Mouse (Mus musculus) monocyte, adult 5-6 weeks (primary cell): ENCODE measurements around the gene Akap10. TPM values are rescaled to one million over a fixed set of nuclear protein-coding genes. Genes with fewer than 3 reads are reported as not detected.

Experiments
- ATAC-seq: fragments of 153-309, 156-312 bp; replicated peaks from 2 replicates; pipeline ENCODE4 v1.8.0; 2017; ENCODE audit warnings: mild to moderate bottlenecking; ENCODE audit not compliant: low TSS enrichment, insufficient number of reproducible peaks, severe bottlenecking, poor library complexity, low FRiP score
- total RNA-seq: library from RNA; stranded (forward); fragments of 200-1000, 200-491, 200-594 nt; gene quantifications from 3 replicates; pipeline ENCODE4 v1.2.3, GENCODE M21; 2017

Gene Akap10
- total RNA-seq, 1 experiment from 2014 or later: 59.7 TPM

DNA sequence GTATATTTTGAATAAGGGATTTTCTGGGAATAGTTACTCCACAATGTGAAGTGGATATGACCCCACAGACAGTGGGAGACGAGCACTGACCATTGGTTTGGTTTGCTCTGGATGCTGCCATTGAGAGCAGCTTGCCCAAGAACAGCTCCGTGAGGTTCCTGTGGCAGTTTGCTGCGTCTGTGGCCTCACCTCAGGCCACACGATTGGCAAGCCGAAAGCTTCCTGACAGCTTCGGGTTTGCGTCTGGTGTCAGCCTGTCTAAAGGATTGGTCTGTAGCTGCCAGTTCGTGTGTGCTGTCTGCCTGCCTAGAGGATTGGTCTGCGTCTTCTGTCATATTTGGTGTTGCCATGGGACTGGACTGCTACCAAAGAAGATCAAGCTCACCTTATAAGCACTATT is 14.4 kb upstream of the Akap10 start:
- ATAC-seq: no peak

DNA sequence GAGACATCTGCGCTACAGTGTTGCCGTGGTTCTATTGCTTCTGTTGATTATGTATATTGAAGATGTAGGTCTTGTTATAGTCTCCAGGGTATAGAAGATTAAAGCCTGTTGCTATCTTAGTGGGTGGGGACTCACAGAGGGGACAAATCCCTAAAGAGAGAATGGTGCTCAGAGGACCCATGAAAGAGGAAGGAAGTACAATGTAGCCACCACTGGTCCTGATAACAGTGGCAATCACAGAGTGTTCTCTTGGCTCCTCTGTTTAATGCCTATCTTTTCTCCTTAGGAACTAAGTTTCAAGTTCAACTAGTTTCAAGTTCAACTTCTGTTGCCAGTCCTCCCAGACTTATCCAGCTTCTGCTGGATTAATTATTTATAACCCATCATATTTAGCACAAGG is 12.9 kb upstream of the Akap10 start:
- ATAC-seq: no peak

DNA sequence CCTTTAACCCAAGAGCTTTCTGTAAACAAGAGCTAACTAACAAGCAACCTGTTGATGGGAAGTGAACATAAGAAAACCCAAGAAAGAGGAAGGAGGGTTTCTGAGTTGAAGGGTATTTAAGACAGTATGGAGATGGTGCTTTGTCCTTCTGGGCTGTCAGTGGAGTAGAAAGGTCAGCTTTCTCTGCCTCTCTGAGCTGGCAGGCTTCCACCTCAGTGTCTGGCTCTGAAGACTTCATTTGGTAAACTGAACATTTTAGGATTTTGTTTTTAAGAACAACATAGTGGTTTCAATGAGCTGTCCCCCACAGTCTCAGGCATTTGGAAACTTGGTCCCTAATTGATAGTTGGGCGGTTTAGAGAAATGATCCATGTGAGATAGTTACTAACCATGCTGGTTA is 7.7 kb upstream of the Akap10 start:
- ATAC-seq: no peak

DNA sequence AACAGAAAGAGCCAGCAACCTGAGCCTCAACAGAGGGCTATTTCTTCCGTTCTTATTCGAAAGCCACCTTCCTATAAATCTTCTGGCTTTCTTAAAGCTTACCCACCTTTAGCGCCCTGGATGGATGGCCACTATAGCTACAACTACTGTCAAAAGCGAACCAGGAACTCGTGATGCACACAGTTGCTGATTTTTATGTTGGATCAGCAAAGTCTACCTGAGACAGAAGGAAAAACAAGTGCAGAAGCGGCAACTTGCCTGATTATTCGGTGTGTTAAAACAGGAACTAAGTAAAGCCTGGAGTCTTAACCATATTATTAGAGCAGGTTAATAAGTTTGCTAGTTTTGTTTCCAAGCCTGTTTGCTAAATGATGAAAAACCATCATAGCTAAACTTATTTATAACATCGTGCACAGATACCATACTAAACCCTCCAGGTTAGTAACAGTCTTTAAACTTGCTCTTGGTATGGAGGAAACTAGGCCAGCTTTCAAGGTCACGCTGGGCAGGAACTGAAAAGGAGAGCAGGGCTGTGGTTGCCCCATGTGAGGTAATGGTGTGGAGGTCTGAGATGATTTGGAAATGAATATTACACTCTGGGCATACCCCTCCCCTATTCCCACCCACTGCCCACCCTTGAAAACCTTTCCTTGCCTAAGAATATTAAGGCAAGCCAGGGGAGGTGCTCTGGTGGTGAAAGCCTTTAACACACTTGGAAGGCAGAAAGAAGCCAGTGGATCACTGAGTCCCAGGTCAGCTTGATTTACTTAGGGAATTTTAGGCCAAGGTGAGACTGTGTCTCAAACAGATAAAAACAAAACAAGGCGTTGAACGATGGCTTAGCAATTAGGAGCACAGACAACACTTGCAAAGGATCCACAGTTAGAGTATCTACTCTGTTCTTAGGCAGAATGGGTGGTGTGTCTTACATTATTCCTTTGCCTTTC is 861 bp upstream of the Akap10 start:
- no peak for ATAC-seq

- peak; percentile 32 for ATAC-seq
Measured at GRCm38 (mm10) chr11:61929323-61930097, 542 bp downstream of the Akap10 start.

DNA sequence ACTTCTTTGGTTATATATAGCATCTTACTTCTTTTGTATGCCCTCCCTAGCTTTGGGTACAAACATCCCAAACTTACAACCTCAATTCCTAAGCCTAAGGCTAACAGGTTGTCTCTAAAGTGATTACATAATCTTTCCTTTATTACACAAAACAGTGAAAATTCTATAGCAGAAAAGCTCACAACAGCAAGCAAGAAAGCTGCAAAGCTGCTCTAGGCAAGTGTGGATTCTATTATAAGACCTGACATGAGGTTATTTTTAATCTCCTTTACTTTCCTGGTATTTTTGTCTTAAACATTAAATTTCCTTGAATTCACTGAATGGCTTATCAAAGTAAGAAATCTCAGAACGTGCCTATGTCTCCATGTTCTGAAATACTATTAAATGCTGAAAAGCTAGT is 6.7 kb downstream of the Akap10 start:
- no peak for ATAC-seq

DNA sequence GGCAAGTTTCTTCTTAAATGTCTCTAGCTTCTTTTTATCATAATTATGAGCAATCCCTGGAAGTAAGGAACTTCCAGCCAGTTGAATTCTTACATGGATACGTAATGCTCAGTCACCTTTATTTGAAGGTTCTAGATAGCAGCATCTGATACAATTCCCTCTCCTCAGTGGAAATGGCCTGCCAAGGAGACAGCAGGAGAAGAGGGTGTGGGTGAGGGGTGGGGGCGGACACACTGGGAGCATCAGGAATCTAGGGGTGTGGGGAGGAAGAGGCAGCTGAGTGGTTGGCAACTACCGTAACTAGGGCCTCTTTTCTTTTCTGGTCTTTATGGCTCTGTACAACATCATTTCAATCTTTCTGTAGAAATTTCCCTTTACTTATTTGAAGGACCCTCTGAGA is 10.3 kb downstream of the Akap10 start:
- no peak for ATAC-seq

DNA sequence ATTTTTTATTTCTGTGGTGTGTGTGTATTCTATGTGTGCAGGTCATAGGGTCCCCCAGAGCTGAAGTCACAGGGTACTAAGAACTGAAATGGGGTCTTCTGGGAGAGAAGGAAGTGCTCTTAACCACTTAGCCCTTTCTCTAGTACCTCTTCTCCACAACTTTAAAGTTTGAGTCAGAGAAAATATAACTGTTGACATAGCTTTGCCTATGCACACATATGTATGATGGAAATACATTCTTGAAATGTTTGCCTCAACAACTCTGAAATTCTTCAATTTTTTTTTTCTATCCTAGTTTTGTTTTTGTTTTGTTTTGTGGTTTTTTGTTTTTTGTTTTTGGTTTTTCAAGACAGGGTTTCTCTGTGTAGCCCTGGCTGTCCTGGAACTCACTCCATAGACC is 21.7 kb downstream of the Akap10 start:
- no peak for ATAC-seq

DNA sequence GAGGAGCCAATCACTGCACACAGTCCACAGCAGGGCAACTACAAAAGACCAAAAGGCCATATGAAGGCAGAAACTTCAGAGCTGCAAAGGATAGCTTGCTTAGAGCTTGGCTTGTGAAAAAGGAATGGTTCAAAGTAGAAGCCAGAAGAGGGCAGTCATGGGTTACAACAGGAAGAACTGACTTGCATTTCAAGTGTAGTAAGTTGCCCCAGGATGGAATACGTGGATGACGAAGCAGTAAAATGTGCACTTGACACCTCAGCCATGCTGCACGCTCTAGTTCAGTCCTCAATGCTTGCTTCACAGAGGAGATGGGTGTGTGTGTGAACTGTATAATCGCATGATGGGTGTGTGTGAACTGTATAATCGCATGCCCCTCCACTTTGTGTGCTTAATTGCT is 47.9 kb downstream of the Akap10 start:
- no peak for ATAC-seq

GRCm38 (mm10) chr11:61879921-61880320 is 50.1 kb downstream of the Akap10 start:
- no peak for ATAC-seq

GRCm38 (mm10) chr11:61871881-61872280 is 58.2 kb downstream of the Akap10 start:
- ATAC-seq: no peak

DNA sequence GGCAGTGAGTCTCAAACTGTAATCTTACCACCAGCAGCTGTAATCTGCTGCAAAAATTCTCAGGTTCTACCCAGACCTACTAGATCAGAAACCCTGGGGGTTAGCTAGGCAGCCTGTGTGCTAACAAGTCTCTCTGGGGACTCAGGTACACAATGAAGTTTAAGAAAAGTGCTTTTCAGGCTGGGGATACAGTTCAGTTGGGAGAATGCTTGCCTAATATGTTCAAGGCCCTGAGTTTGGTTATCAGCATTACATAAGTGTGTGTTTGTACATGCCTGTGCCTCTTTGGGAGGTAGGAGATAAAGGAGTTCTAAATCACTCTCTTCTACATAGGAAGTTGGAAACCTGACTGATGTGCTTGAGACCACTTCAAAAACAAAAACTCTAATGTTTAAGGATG is 63.2 kb downstream of the Akap10 start:
- no peak for ATAC-seq

- no peak; the same call in 1 of the 2 replicates for ATAC-seq
Measured at GRCm38 (mm10) chr11:61861781-61862547, 68.1 kb downstream of the Akap10 start.

GRCm38 (mm10) chr11:61859316-61859715 is 70.7 kb downstream of the Akap10 start:
- ATAC-seq: no peak

- no peak for ATAC-seq
Measured at GRCm38 (mm10) chr11:61855539-61855938, 74.5 kb downstream of the Akap10 start.

DNA sequence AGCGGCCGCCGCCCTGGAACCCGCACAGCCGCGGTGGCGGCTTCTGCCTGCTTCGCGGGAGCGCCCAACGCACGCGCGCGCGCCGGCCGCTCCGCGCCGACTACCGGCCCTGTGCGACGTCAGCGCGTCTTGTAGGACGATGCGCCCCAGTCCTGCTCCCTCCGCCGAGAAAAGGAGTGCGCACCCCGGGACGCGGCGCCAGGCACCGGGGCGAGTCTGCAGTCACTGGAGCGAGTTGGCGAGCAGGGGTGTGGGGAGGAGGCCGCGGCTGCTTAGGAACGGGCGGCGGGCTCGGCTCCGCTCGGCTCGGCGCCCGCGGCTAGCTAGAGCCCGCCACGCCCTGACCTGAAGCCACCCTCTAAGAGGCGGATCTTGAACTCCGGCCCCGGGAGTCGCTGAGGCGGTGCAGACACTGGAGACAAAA is 75.1 kb downstream of the Akap10 start, which contains the start of gene Ulk2:
TSS of gene Ulk2 (minus strand) at position 86 of the 424 bp plus-strand sequence.
- ATAC-seq: peak; percentile 65

DNA sequence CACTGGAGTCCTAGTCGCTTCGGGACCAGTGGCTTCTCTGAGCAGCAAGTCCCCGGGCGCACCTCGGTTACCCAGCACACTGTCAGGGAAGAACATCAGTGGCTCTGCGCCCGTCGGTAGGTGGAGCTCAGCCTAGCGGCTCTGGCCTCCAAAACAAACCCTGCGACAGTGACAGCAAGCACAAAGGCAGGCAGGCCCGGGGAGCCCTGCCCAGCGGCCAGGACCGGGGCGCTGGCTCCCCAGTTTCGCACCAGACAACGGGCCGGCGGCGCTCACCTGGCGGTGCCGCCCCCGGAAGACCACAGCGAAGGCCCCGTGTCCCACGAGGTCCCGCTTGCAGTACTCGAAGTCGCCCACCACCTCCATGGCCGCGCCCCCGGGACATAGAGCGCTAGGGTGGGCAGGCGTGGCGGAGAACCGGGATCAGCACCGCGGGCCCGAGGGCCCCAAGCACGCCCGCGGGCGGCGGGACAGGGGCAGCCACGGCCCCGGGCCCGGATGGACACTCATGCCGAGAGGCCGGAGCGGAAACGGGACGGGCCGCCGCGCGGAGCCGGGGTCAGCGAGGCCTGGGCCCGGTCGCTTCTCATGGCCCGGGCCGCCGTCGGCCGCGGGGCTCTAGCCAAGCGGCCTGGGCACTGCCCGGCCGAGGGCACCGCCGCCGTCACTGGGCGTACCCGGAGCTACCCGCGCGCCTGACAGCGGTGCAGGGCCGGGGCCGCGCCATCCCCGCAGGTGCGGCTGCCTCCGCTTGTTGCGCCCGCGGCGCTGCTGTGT is 75.7 kb downstream of the Akap10 start:
- ATAC-seq: peak; percentile 90

DNA sequence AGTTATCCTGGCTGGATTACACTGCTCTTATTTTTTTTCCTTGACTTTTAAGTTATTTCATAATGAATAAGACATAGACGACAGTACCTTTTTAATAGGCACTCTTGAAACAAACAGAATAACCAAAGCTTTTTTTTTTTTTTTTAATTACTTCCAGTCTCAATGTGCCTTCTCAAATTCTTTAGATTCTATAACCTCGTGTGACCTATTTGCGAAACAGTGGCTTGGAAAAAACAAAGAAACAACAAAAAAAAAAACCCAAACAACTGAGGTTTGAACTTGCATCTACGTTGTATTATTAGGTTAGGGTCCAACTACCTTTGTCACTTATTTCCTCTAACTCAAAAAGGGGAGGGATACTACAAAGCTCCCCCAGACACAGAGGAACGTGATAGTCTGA is 76.4 kb downstream of the Akap10 start:
- no peak for ATAC-seq
